In the genomic region with DNA sequence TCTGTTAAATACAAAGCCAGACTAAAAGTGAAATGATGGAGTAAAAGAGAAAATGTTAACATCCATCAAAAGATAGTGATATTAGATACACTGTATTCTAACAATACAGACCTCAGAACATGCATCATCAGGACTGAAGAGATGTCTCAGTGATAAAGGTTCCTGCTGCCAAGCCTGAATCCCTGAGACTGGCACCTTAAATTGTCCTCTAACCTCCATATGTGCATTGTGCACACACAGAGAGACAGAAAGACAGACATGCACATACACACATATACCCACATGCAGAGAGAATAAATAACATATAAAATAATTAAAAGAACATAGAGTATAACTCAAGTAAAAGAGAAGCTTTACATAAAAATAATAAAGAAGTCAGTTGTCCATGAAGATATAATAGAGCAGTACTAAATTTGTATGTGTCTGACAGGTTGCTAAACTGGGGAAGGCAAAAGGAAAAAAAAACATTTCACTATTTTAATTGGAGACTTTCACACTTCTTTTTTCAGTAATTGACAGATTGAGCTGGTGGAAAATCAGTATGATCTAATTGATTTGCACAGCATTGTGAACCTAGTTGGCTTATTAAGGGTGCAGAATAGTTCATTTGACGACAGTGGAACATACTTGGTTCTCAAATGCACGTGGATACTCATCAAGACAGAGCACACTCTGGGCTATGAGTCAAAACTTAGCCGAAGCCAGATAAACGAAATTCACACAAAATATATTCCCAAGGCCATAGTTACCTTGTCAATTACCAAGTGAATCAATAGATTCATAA, we compare ENCODE assay signal across 23 mouse cellular contexts.
DNase-seq lines count a peak whose midpoint lies in the region; ATAC-seq and TF ChIP-seq lines count a peak whose summit lies in the region.
"Had no signal": no experiment of that assay in that cellular context is flagged by ENCODE, and none has a peak within 500 bp of the region (broad histone marks: within the 10 kb centered on the region; RNA-seq: fewer than 3 reads in every experiment).

No protein-coding gene starts in this region.

- no peaks in the 10 kb centered on the region for H3K27me3 ChIP-seq in forebrain, embryonic 13.5 days
- no peaks in the 10 kb centered on the region for H3K27me3 ChIP-seq in forebrain, postnatal 0 days (ENCODE audit: insufficient read depth, low read length)
- no peaks in the 10 kb centered on the region for H3K27me3 ChIP-seq in forebrain, embryonic 15.5 days
- no peaks in the 10 kb centered on the region for H3K27me3 ChIP-seq in forebrain, embryonic 12.5 days
- no peaks in the 10 kb centered on the region for H3K27me3 ChIP-seq in hindbrain, embryonic 14.5 days (ENCODE audit: control insufficient read depth, insufficient read depth, low read length)
- no peaks in the 10 kb centered on the region for H3K27me3 ChIP-seq in hindbrain, embryonic 10.5 days (ENCODE audit: insufficient read depth, poor library complexity, severe bottlenecking)
- H3K27me3 ChIP-seq: CH12.LX; embryonic facial prominence, embryonic 12.5 days; Patski had no signal

- ATAC-seq in forebrain, embryonic 13.5 days: peak; percentile 77
- no peak for ATAC-seq in forebrain, postnatal 0 days
- peak; percentile 89 for ATAC-seq in forebrain, embryonic 15.5 days (replicated peaks)
- no peak for ATAC-seq in forebrain, embryonic 12.5 days (ENCODE audit: low FRiP score)
- no peak for ATAC-seq in hindbrain, embryonic 14.5 days (ENCODE audit: low FRiP score)
- ATAC-seq: activated CD4-positive, CD25-positive, alpha-beta regulatory T cell, adult 4 months; CD4-positive, CD25-positive, alpha-beta regulatory T cell, adult 4 months; Patski had no signal

- no peak overlapping the region for H3K27ac ChIP-seq in forebrain, embryonic 13.5 days
- no peak overlapping the region for H3K27ac ChIP-seq in forebrain, postnatal 0 days (ENCODE audit: low read depth, low read length)
- H3K27ac ChIP-seq in forebrain, embryonic 15.5 days (replicated peaks): peak overlapping the region; percentile 27; the same call in 1 of the 2 replicates
- no peak overlapping the region for H3K27ac ChIP-seq in forebrain, embryonic 12.5 days
- H3K27ac ChIP-seq in hindbrain, embryonic 14.5 days: no peak overlapping the region
- H3K27ac ChIP-seq in hindbrain, embryonic 10.5 days: no peak overlapping the region
- H3K27ac ChIP-seq: embryonic facial prominence, embryonic 10.5 days; embryonic facial prominence, embryonic 12.5 days had no signal

- WGBS in forebrain, embryonic 13.5 days: 73% methylated on average over 4 of the region's 4 CpGs
- WGBS in forebrain, postnatal 0 days: 46% methylated on average over 4 of the region's 4 CpGs
- WGBS in forebrain, embryonic 15.5 days: 54% methylated on average over 4 of the region's 4 CpGs
- 75% methylated on average over 4 of the region's 4 CpGs for WGBS in forebrain, embryonic 12.5 days
- 75% methylated on average over 4 of the region's 4 CpGs for WGBS in hindbrain, embryonic 14.5 days
- 80% methylated on average over 4 of the region's 4 CpGs for WGBS in hindbrain, embryonic 10.5 days

- H3K4me2 ChIP-seq in forebrain, embryonic 13.5 days: no peak overlapping the region
- H3K4me2 ChIP-seq in forebrain, postnatal 0 days (ENCODE audit: low read depth): no peak overlapping the region
- no peak overlapping the region for H3K4me2 ChIP-seq in forebrain, embryonic 15.5 days (replicated peaks)
- no peak overlapping the region for H3K4me2 ChIP-seq in forebrain, embryonic 12.5 days
- H3K4me2 ChIP-seq in hindbrain, embryonic 14.5 days (replicated peaks): no peak overlapping the region
- H3K4me2 ChIP-seq: embryonic facial prominence, embryonic 12.5 days had no signal

- no peak for TF ChIP-seq CTCF in forebrain, postnatal 0 days (IDR thresholded peaks at IDR 0.05; ENCODE audit: low read depth)

- no peak overlapping the region for H3K4me3 ChIP-seq in forebrain, embryonic 13.5 days
- H3K4me3 ChIP-seq in forebrain, postnatal 0 days (ENCODE audit: low read depth, low read length): no peak overlapping the region
- no peak overlapping the region for H3K4me3 ChIP-seq in forebrain, embryonic 15.5 days
- no peak overlapping the region for H3K4me3 ChIP-seq in forebrain, embryonic 12.5 days (replicated peaks)
- H3K4me3 ChIP-seq in hindbrain, embryonic 14.5 days (replicated peaks; ENCODE audit: low read length): no peak overlapping the region
- no peak overlapping the region for H3K4me3 ChIP-seq in hindbrain, embryonic 10.5 days
- H3K4me3 ChIP-seq: embryonic facial prominence, embryonic 10.5 days; embryonic facial prominence, embryonic 12.5 days had no signal

- no peaks in the 10 kb centered on the region for H3K4me1 ChIP-seq in forebrain, embryonic 13.5 days
- H3K4me1 ChIP-seq in forebrain, postnatal 0 days (ENCODE audit: insufficient read depth): no peaks in the 10 kb centered on the region
- H3K4me1 ChIP-seq in forebrain, embryonic 15.5 days: no peaks in the 10 kb centered on the region
- H3K4me1 ChIP-seq in forebrain, embryonic 12.5 days: no peaks in the 10 kb centered on the region
- no peaks in the 10 kb centered on the region for H3K4me1 ChIP-seq in hindbrain, embryonic 14.5 days (replicated peaks; ENCODE audit: control insufficient read depth, insufficient read depth, low read length)
- no peaks in the 10 kb centered on the region for H3K4me1 ChIP-seq in hindbrain, embryonic 10.5 days (replicated peaks)
- H3K4me1 ChIP-seq: embryonic facial prominence, embryonic 10.5 days; embryonic facial prominence, embryonic 12.5 days had no signal

- no peaks in the 10 kb centered on the region for H3K36me3 ChIP-seq in forebrain, embryonic 13.5 days (ENCODE audit: poor library complexity, severe bottlenecking)
- no peaks in the 10 kb centered on the region for H3K36me3 ChIP-seq in forebrain, postnatal 0 days (ENCODE audit: insufficient read depth)
- no peaks in the 10 kb centered on the region for H3K36me3 ChIP-seq in forebrain, embryonic 15.5 days
- no peaks in the 10 kb centered on the region for H3K36me3 ChIP-seq in forebrain, embryonic 12.5 days (replicated peaks)
- no peaks in the 10 kb centered on the region for H3K36me3 ChIP-seq in hindbrain, embryonic 14.5 days (replicated peaks; ENCODE audit: control insufficient read depth, insufficient read depth)
- H3K36me3 ChIP-seq in hindbrain, embryonic 10.5 days: no peaks in the 10 kb centered on the region
- H3K36me3 ChIP-seq: embryonic facial prominence, embryonic 10.5 days; embryonic facial prominence, embryonic 12.5 days; G1E had no signal

- no peaks in the 10 kb centered on the region for H3K9me3 ChIP-seq in forebrain, embryonic 13.5 days (replicated peaks)
- H3K9me3 ChIP-seq in forebrain, postnatal 0 days (ENCODE audit: low read length): no peaks in the 10 kb centered on the region
- H3K9me3 ChIP-seq in forebrain, embryonic 15.5 days: no peaks in the 10 kb centered on the region
- no peaks in the 10 kb centered on the region for H3K9me3 ChIP-seq in forebrain, embryonic 12.5 days
- H3K9me3 ChIP-seq in hindbrain, embryonic 14.5 days (ENCODE audit: control insufficient read depth, low read length): no peaks in the 10 kb centered on the region
- H3K9me3 ChIP-seq in hindbrain, embryonic 10.5 days: no peaks in the 10 kb centered on the region
- H3K9me3 ChIP-seq: embryonic facial prominence, embryonic 10.5 days; embryonic facial prominence, embryonic 12.5 days; G1E had no signal

- DNase-seq in forebrain, postnatal 0 days: no peak
- peak; percentile 16 for DNase-seq in hindbrain, embryonic 14.5 days (ENCODE audit: low spot score)
- DNase-seq in hindbrain, embryonic 10.5 days (ENCODE audit: low spot score): no peak
- DNase-seq in urinary bladder, postnatal 14 days (ENCODE audit: low spot score): no peak
- DNase-seq: adrenal gland, adult 8-10 months; adrenal gland, postnatal 14 days; adrenal gland, postnatal 36 days; B cell, adult 2 months; cerebellum, adult 11-12 months; cerebellum, adult 2 months; cerebellum, adult 9-10 months; cerebellum, postnatal 10 days; cerebellum, postnatal 25 days had no signal

- no peak overlapping the region for H3K9ac ChIP-seq in forebrain, embryonic 13.5 days
- no peak overlapping the region for H3K9ac ChIP-seq in forebrain, postnatal 0 days
- H3K9ac ChIP-seq in forebrain, embryonic 15.5 days (replicated peaks): no peak overlapping the region
- H3K9ac ChIP-seq in forebrain, embryonic 12.5 days: no peak overlapping the region
- H3K9ac ChIP-seq in hindbrain, embryonic 14.5 days: no peak overlapping the region
- H3K9ac ChIP-seq: embryonic facial prominence, embryonic 12.5 days had no signal

Comparison
In these comparisons a context has a peak if more than half of its experiments do, and no peak if none do; other contexts are left out.
1. ATAC-seq: peak in forebrain, embryonic 13.5 days (single experiment) and forebrain, embryonic 15.5 days (single experiment); none in forebrain, postnatal 0 days (single experiment), forebrain, embryonic 12.5 days (single experiment) and hindbrain, embryonic 14.5 days (single experiment).